Mouse (Mus musculus): ENCODE data around the gene Rusc2.

DNA sequence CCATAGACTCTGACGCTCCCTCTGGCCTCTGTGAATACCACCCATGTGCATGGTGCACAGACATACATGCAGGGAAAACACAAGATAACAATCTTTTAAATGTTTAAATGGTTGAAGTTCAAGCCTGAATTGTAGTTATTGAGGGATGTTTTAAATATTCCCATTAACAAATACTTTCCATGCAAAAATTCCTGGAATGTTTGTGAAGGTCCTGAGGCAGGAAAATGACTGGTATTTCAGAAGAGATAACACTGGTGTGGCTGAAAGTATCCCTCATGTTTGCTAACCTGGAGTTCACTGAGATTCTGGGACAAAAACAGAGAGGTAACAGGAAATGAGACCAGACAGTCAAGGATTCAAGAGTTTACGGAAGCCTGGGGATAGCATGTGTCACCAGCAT, 7.6 kb downstream of the Rusc2 start:
- TF ChIP-seq CTCF (IDR thresholded peaks at IDR 0.05; ENCODE audit: low read depth) (no peak), EP300 (optimal IDR thresholded peaks at IDR 0.05) (no peak)

Measured in stomach, postnatal 0 days (tissue).